Comparison of ENCODE assay signal across 14 mouse cellular contexts in genomic region chr12:16584964-16585363, GRCm38 (mm10).
"Had no signal": no experiment of that assay in that cellular context is flagged by ENCODE, and none has a peak within 500 bp of the region (broad histone marks: within the 10 kb centered on the region; RNA-seq: fewer than 3 reads in every experiment).

No protein-coding gene starts in this region.

- H3K9ac ChIP-seq: limb, embryonic 13.5 days; liver, embryonic 14.5 days; lung, embryonic 15.5 days; neural tube, embryonic 15.5 days had no signal

- DNase-seq: kidney, adult 18-20 months; kidney, postnatal 10 days; kidney, postnatal 4 days; left cerebral cortex, postnatal 4 days; midbrain, embryonic 14.5 days; right cerebral cortex, adult 18-20 months; right cerebral cortex, postnatal 25 days; thymus, postnatal 36 days had no signal

- H3K9me3 ChIP-seq: limb, embryonic 13.5 days; lung, embryonic 15.5 days; midbrain, embryonic 10.5 days; neural tube, embryonic 15.5 days had no signal

- H3K27ac ChIP-seq: limb, embryonic 13.5 days; liver, embryonic 14.5 days; neural tube, embryonic 15.5 days had no signal

- H3K4me2 ChIP-seq: limb, embryonic 13.5 days; lung, embryonic 15.5 days; neural tube, embryonic 15.5 days had no signal

- H3K27me3 ChIP-seq: limb, embryonic 13.5 days; lung, embryonic 15.5 days; neural tube, embryonic 15.5 days had no signal

- H3K4me3 ChIP-seq: limb, embryonic 13.5 days; lung, embryonic 15.5 days; midbrain, embryonic 10.5 days; myocyte; neural tube, embryonic 15.5 days had no signal

- H3K36me3 ChIP-seq: lung, embryonic 15.5 days; neural tube, embryonic 15.5 days had no signal
